In the genomic region with DNA sequence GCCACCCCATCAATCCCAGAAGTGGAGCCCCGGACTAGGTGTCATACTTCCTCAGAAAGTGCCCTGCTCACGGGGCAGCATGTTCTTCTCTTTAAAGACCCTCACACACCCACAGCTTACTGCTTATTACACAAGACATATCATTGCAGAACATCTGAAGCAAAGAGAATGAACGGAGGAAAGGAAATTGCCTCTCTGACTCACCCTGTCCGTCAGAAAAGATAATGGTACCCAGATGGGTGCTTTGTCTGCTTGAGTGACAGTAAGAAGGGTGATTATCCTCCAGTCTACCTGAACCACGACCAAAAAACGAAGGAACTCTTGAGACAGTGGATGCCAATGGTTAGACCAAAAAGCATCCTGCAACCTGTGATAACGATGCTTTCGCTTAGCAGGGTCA, we compare ENCODE assay signal across 38 mouse cellular contexts. TPM values are rescaled to one million over a fixed set of nuclear protein-coding genes. Genes with fewer than 3 reads are reported as not detected.
"Had no signal": no experiment of that assay in that cellular context is flagged by ENCODE, and none has a peak within 500 bp of the region (broad histone marks: within the 10 kb centered on the region; RNA-seq: fewer than 3 reads in every experiment).

No protein-coding gene starts in this region.

- H3K4me2 ChIP-seq: limb, embryonic 12.5 days; limb, embryonic 13.5 days; limb, embryonic 15.5 days; liver, embryonic 11.5 days; liver, embryonic 12.5 days; liver, embryonic 13.5 days; liver, embryonic 15.5 days; lung, embryonic 14.5 days; lung, embryonic 15.5 days; midbrain, embryonic 11.5 days; midbrain, embryonic 12.5 days; midbrain, embryonic 13.5 days; midbrain, embryonic 15.5 days; neural tube, embryonic 12.5 days had no signal

- DNase-seq: left cerebral cortex, postnatal 4 days; liver; liver, embryonic 13.5 days; liver, postnatal 0 days; lung, adult 18-20 months; lung, adult 2 months; lung, embryonic 14.5 days; lung, postnatal 10 days; lung, postnatal 14 days; lung, postnatal 36 days; lung, postnatal 4 days; midbrain, embryonic 14.5 days had no signal

- H3K27me3 ChIP-seq: limb, embryonic 15.5 days; lung, embryonic 15.5 days had no signal

- H3K9ac ChIP-seq: limb, embryonic 12.5 days; limb, embryonic 13.5 days; limb, embryonic 15.5 days; liver, embryonic 12.5 days; liver, embryonic 13.5 days; liver, embryonic 14.5 days; liver, embryonic 15.5 days; liver, postnatal 0 days; lung, embryonic 14.5 days; lung, embryonic 15.5 days; midbrain, embryonic 12.5 days; midbrain, embryonic 13.5 days; midbrain, embryonic 15.5 days; neural tube, embryonic 12.5 days had no signal

- ATAC-seq: liver, embryonic 12.5 days; liver, postnatal 0 days; lung, postnatal 0 days; midbrain, embryonic 13.5 days; midbrain, embryonic 15.5 days; midbrain, embryonic 16.5 days had no signal

- H3K36me3 ChIP-seq: limb, embryonic 10.5 days; limb, embryonic 12.5 days; limb, embryonic 13.5 days; limb, embryonic 15.5 days; liver, embryonic 12.5 days; liver, embryonic 13.5 days; liver, embryonic 15.5 days; lung, embryonic 15.5 days; midbrain, embryonic 10.5 days; midbrain, embryonic 12.5 days; midbrain, embryonic 13.5 days; midbrain, embryonic 15.5 days; neural tube, embryonic 12.5 days had no signal

- H3K4me1 ChIP-seq: limb, embryonic 12.5 days had no signal

- H3K27ac ChIP-seq: limb, embryonic 10.5 days; limb, embryonic 12.5 days; limb, embryonic 13.5 days; limb, embryonic 15.5 days; liver, embryonic 12.5 days; liver, embryonic 13.5 days; liver, embryonic 14.5 days; liver, embryonic 15.5 days; lung, embryonic 15.5 days; macrophage; midbrain, embryonic 10.5 days; midbrain, embryonic 12.5 days; midbrain, embryonic 13.5 days; midbrain, embryonic 15.5 days; neural tube, embryonic 12.5 days had no signal

- H3K4me3 ChIP-seq: limb, embryonic 10.5 days; limb, embryonic 12.5 days; limb, embryonic 13.5 days; limb, embryonic 15.5 days; liver, embryonic 12.5 days; liver, embryonic 13.5 days; liver, embryonic 15.5 days; lung, embryonic 15.5 days; megakaryocyte, embryonic 14.5 days; midbrain, embryonic 10.5 days; midbrain, embryonic 12.5 days; midbrain, embryonic 13.5 days; midbrain, embryonic 15.5 days; myocyte; neural tube, embryonic 12.5 days had no signal

- H3K9me3 ChIP-seq: limb, embryonic 10.5 days; limb, embryonic 12.5 days; limb, embryonic 13.5 days; limb, embryonic 15.5 days; liver, embryonic 12.5 days; liver, embryonic 13.5 days; liver, embryonic 15.5 days; lung, embryonic 15.5 days; megakaryocyte, embryonic 14.5 days; midbrain, embryonic 10.5 days; midbrain, embryonic 12.5 days; midbrain, embryonic 13.5 days; midbrain, embryonic 15.5 days; neural tube, embryonic 12.5 days had no signal

RNA-seq across cellular contexts. Expression of a gene that starts 4.4 kb away (rescaled TPM):
- total RNA-seq: liver, adult 2 months; megakaryocyte progenitor cell, adult 5-6 weeks; megakaryocyte, adult 5-6 weeks; megakaryocyte-erythroid progenitor cell, adult 5-6 weeks; monocyte, adult 5-6 weeks had no signal
- polyA plus RNA-seq: liver, adult 2 months; liver, embryonic 16.5 days; liver, postnatal 0 days; macrophage had no signal
